Mouse (Mus musculus): Measurements from ENCODE around the gene Gja8. TPM values are rescaled to one million over a fixed set of nuclear protein-coding genes. Genes with fewer than 3 reads are reported as not detected.

The Gja8 gene
- polyA plus RNA-seq, 1 experiment, result not detected

DNA sequence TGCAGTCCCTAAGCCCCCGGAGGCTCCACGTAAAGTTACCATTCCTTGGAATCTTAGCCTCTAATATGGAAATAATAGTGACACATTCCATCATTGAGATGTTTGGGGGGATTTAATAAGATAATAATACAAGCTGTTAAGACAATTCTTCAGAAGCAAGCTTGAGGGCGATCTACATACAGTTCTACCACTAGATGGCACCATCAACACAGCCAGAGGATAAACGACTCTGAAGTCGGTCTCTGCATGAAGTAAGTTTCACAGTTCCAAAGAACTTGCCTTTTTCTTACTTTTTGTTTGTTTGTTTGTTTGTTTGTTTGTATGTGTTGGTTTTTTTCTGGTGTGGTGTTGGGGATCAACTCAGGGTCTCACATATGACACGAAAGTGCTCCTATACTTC lies 10.4 kb upstream of the Gja8 start:
- Histone ChIP-seq H3K36me3 (ENCODE audit: control insufficient read depth) (no peaks in the 10 kb centered on the region), H3K9me3 (ENCODE audit: control insufficient read depth, low read length) (no peaks in the 10 kb centered on the region), H3K4me3 (replicated peaks) (no peak overlapping the region), H3K27me3 (ENCODE audit: control insufficient read depth) (no peaks in the 10 kb centered on the region), H3K4me1 (ENCODE audit: control insufficient read depth) (no peaks in the 10 kb centered on the region; the same call in 1 of the 2 replicates)
- TF ChIP-seq TAL1 (IDR thresholded peaks at IDR 0.05; ENCODE audit: low read length), result no peak
- no peak for TF ChIP-seq GATA1 (IDR thresholded peaks at IDR 0.05; ENCODE audit: low read length)

DNA sequence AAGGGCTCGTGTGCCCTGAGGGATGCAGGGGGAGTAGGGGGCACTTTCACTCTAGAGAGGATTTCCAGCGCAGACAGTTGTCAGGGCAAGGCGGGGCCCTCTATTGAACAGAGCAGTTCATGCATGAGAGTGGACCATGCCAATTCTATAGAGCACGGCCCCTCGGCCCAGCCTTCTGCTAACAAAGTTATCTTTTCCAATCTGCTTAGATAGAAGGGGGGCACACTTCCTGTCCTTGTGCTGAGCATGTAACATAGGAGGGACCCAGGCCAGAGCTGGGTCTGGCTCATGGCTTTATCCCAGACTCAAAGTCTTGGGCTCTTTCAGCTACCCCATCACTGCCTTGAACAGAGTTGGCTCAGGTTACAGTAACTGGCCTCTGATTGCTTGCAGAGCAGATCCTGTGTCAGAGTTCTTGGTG lies 5.5 kb upstream of the Gja8 start:
- no peaks in the 10 kb centered on the region for H3K4me1 ChIP-seq (ENCODE audit: control insufficient read depth)
- no peaks in the 10 kb centered on the region for H3K9me3 ChIP-seq (ENCODE audit: control insufficient read depth, low read length)
- no peak overlapping the region for H3K4me3 ChIP-seq (replicated peaks)
- H3K27me3 ChIP-seq (ENCODE audit: control insufficient read depth), result no peaks in the 10 kb centered on the region
- TF ChIP-seq TAL1 (IDR thresholded peaks at IDR 0.05; ENCODE audit: low read length), result no peak
- TF ChIP-seq GATA1 (IDR thresholded peaks at IDR 0.05; ENCODE audit: low read length), result no peak
- no peaks in the 10 kb centered on the region for H3K36me3 ChIP-seq (ENCODE audit: control insufficient read depth)

DNA sequence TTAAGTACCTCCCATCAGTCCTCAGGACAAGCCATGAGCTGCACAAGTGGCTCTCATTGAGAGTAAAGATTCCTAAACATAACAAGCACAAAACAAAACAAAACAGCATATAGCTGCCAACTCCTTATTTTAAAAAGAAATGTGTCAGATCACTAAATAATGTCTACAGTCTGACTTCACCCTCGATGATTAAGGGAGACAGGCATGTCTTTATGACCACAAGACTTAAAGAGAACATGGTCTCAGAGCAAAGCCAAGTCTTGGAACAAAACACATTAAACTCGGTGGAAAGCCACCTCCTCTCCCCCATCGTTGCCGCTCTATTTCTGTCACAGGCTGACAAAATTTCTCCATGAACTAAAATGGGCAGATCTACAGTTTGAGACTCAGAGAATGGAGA lies 1.2 kb downstream of the Gja8 start:
- Histone ChIP-seq H3K4me3 (replicated peaks) (no peak overlapping the region), H3K9me3 (ENCODE audit: control insufficient read depth, low read length) (no peaks in the 10 kb centered on the region), H3K27me3 (ENCODE audit: control insufficient read depth) (no peaks in the 10 kb centered on the region), H3K36me3 (ENCODE audit: control insufficient read depth) (no peaks in the 10 kb centered on the region), H3K4me1 (ENCODE audit: control insufficient read depth) (no peaks in the 10 kb centered on the region)
- no peak for TF ChIP-seq TAL1 (IDR thresholded peaks at IDR 0.05; ENCODE audit: low read length)
- TF ChIP-seq GATA1 (IDR thresholded peaks at IDR 0.05; ENCODE audit: low read length), result no peak

DNA sequence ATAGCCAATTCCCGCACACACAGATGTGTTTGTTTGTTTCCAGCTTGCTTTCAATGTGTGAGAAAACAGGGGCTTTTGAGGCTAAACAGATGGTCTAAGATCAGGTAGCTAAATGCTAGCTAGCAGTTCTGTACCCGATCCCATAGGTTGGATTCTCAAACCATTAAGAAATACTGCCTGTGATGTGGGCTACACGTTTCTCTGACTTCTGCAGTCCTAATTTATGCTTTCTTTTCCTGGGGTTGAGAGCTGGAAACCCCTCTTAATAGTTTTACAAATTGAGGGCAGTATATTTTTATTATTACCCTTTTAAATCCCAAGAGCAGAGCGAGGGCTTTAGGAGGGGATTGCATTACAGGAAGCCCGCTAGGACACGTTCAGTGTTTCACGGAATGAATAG lies 4.8 kb downstream of the Gja8 start:
- no peaks in the 10 kb centered on the region for H3K36me3 ChIP-seq (ENCODE audit: control insufficient read depth)
- H3K4me3 ChIP-seq (replicated peaks), result no peak overlapping the region
- no peaks in the 10 kb centered on the region for H3K9me3 ChIP-seq (ENCODE audit: control insufficient read depth, low read length)
- TF ChIP-seq GATA1 (IDR thresholded peaks at IDR 0.05; ENCODE audit: low read length), result no peak
- TF ChIP-seq TAL1 (IDR thresholded peaks at IDR 0.05; ENCODE audit: low read length), result no peak
- H3K4me1 ChIP-seq (ENCODE audit: control insufficient read depth), result no peaks in the 10 kb centered on the region
- no peaks in the 10 kb centered on the region for H3K27me3 ChIP-seq (ENCODE audit: control insufficient read depth)

DNA sequence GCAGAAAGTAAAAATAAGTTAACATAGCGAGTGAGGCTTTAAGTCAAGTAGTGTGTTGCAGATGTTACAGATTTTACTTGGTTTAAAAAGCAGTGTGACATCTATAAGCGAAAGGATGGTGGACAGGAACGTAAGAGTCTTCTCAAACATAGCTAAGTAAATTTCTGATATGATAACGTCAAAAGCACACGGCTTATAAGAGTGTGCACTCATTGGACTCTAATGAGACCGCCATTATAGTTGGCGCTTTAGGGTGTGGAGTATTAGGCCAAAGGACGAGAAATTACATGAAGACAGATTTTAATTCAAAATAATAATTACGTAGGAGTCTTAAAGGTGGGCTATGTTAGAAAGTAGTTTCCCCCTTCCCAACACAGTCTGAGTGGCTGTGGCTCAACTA lies 20.2 kb downstream of the Gja8 start:
- TF ChIP-seq GATA1 (IDR thresholded peaks at IDR 0.05; ENCODE audit: low read length), result no peak
- TF ChIP-seq TAL1 (IDR thresholded peaks at IDR 0.05; ENCODE audit: low read length), result no peak
- Histone ChIP-seq H3K36me3 (ENCODE audit: control insufficient read depth) (no peaks in the 10 kb centered on the region; the same call in 1 of the 2 replicates), H3K4me3 (replicated peaks) (peak overlapping the region; percentile 100), H3K4me1 (ENCODE audit: control insufficient read depth) (peaks cover 28% of the 10 kb centered on the region), H3K9me3 (ENCODE audit: control insufficient read depth, low read length) (no peaks in the 10 kb centered on the region), H3K27me3 (ENCODE audit: control insufficient read depth) (peaks cover 17% of the 10 kb centered on the region)

DNA sequence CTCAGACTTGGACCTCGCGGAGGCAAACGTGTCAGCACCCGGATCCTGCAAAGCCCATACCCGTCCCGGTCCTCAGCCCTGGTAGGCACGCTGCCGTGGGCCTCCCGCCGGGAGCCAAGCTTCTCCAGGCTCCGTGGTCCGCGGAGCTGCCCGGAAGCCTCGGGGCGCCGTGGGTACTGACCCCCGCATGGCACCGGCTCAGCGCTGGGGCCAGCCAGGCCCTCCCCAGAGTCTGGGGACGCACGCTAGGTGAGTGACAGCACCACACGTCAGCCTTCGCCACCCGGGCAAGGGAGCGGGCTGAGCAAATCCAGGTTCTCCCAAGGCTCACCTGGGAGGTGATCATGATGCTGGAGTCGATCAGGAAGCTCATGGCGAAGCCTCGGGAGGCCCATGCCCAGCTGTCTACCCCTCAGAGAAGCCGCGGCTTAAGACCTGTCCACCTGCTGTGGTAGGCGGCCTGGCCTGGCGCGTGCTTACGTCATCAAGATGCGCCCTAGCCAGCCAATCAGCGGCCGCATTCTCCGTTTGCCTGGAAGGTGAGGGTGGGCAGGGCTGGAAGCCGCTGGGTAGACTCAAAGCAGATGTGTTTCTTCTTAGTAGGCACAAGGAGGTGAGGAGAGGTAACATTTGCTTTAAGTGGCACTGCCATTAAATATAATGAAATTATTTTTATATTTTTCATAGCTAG lies 20.8 kb downstream of the Gja8 start, which contains the start of gene Gpr89:
Gene Gpr89, minus strand, starts transcription at position 496 of the 691 bp plus-strand sequence.
- no peaks in the 10 kb centered on the region; the same call in 1 of the 2 replicates for H3K36me3 ChIP-seq (ENCODE audit: control insufficient read depth)
- peaks cover 28% of the 10 kb centered on the region for H3K4me1 ChIP-seq (ENCODE audit: control insufficient read depth)
- H3K4me3 ChIP-seq (replicated peaks), result peak within 1 kb of the TSS; percentile 100
- no peak for TF ChIP-seq TAL1 (IDR thresholded peaks at IDR 0.05; ENCODE audit: low read length)
- no peak for TF ChIP-seq GATA1 (IDR thresholded peaks at IDR 0.05; ENCODE audit: low read length)
- no peaks in the 10 kb centered on the region for H3K9me3 ChIP-seq (ENCODE audit: control insufficient read depth, low read length)
- H3K27me3 ChIP-seq (ENCODE audit: control insufficient read depth), result peaks cover 17% of the 10 kb centered on the region

DNA sequence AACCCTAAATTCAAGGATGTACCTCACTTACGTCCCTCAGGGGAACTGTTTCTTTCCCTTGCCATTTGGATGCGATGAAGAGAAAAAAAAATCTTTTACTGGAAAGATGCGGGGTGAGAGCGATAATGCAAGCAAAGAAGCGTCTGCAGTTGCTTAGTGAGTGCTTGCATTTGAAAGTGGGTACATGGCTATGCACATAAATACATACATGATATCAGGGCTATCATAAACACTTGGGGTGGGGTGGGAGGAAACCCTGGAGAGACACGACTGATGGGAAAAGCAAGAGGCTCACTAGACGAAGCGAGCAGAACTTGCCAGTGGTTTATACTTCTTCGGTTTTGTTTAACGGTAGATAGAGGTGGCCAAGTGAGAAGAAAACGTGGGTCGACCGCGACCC lies 21.4 kb downstream of the Gja8 start, which contains the start of gene Gja5:
Gene Gja5, plus strand, starts transcription at position 301 of the 400 bp plus-strand sequence.
- peaks cover 3% of the 10 kb centered on the region; the same call in 1 of the 2 replicates for H3K36me3 ChIP-seq (ENCODE audit: control insufficient read depth)
- peaks cover 17% of the 10 kb centered on the region for H3K27me3 ChIP-seq (ENCODE audit: control insufficient read depth)
- TF ChIP-seq GATA1 (IDR thresholded peaks at IDR 0.05; ENCODE audit: low read length), result no peak
- TF ChIP-seq TAL1 (IDR thresholded peaks at IDR 0.05; ENCODE audit: low read length), result no peak
- H3K4me3 ChIP-seq (replicated peaks), result peak within 1 kb of the TSS; percentile 100
- peaks cover 28% of the 10 kb centered on the region for H3K4me1 ChIP-seq (ENCODE audit: control insufficient read depth)
- no peaks in the 10 kb centered on the region for H3K9me3 ChIP-seq (ENCODE audit: control insufficient read depth, low read length)

DNA sequence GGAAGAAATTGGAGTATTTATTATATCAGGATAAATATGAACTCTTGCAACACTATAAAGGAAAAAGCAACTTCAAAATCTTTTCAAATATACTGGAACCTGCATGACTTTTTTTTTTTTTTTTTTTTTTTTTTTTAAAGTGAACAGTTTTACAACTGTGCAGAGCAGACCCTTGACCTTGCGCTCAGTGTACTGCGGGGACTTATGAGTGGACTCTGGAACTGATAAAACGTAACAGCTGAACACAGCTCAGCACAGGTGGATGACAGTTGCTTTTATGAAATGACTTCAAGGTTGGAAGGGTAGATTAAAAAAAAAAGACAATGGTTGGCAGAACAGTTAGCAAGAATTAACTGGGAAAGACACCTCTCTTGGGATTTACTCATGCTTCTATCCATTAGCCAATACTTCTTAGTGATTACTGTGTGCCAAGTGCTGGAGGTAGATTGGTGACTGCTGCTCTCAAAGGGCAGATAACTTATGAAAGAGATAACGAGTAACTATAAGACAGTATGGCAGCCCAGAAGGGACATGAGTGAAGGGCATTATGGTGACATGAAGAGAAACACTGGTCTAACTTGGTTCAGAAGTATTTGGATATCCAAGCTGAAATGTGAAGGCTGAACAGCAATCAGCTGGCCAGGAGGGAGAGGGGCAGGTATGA lies 23.4 kb downstream of the Gja8 start:
- TF ChIP-seq GATA1 (IDR thresholded peaks at IDR 0.05; ENCODE audit: low read length), result no peak
- no peak for TF ChIP-seq TAL1 (IDR thresholded peaks at IDR 0.05; ENCODE audit: low read length)
- Histone ChIP-seq H3K27me3 (ENCODE audit: control insufficient read depth) (peaks cover 10% of the 10 kb centered on the region), H3K4me3 (replicated peaks) (no peak overlapping the region), H3K36me3 (ENCODE audit: control insufficient read depth) (peaks cover 10% of the 10 kb centered on the region), H3K4me1 (ENCODE audit: control insufficient read depth) (peaks cover 28% of the 10 kb centered on the region), H3K9me3 (ENCODE audit: control insufficient read depth, low read length) (no peaks in the 10 kb centered on the region)

DNA sequence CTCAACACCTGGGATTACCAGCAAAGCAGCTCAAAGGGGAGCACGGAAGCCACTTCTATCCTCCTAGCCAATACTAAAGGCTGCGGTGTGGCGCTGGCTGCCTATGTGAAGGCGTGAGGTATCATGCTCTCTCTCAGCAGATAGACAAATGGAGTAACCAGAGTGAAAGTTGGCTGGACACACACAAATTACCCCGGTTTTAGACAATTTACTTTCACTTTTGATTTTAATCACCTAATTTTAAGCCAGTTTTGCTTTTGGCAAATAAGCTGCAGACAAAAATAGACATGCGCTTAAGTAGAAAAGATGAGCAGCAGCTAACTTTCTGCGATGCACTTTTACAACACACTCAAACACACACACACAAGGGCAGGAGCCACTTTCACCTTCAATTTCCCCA lies 42.1 kb downstream of the Gja8 start:
- H3K27me3 ChIP-seq (ENCODE audit: control insufficient read depth), result no peaks in the 10 kb centered on the region
- no peak overlapping the region for H3K4me3 ChIP-seq (replicated peaks)
- peaks cover 83% of the 10 kb centered on the region for H3K36me3 ChIP-seq (ENCODE audit: control insufficient read depth)
- no peaks in the 10 kb centered on the region for H3K9me3 ChIP-seq (ENCODE audit: control insufficient read depth, low read length)
- TF ChIP-seq TAL1 (IDR thresholded peaks at IDR 0.05; ENCODE audit: low read length) (no peak), GATA1 (IDR thresholded peaks at IDR 0.05; ENCODE audit: low read length) (no peak)
- H3K4me1 ChIP-seq (ENCODE audit: control insufficient read depth), result no peaks in the 10 kb centered on the region
